Mouse (Mus musculus): ENCODE data around the gene Clasp1. TPM values are rescaled to one million over a fixed set of nuclear protein-coding genes. Genes with fewer than 3 reads are reported as not detected.
A peak's percentile ranks its signal among the peaks of the same experiment; 100 is the strongest.

The Clasp1 gene
- polyA plus RNA-seq, 1 experiment from 2014 or later = 40.3 TPM

- Histone ChIP-seq H3K4me2 (ENCODE audit: low read depth, low read length) (no peak overlapping the region), H3K36me3 (ENCODE audit: control insufficient read depth, insufficient read depth, low read length) (peaks cover 86% of the 10 kb centered on the region), H3K27me3 (replicated peaks; ENCODE audit: control insufficient read depth, insufficient read depth, low read length) (no peaks in the 10 kb centered on the region), H3K4me1 (ENCODE audit: control insufficient read depth, insufficient read depth, low read length) (no peaks in the 10 kb centered on the region), H3K9me3 (ENCODE audit: control insufficient read depth, low read length) (no peaks in the 10 kb centered on the region), H3K27ac (replicated peaks; ENCODE audit: low read depth, low read length) (no peak overlapping the region), H3K4me3 (ENCODE audit: low read depth, low read length) (no peak overlapping the region), H3K9ac (ENCODE audit: low read depth, low read length) (no peak overlapping the region)
- DNase-seq (ENCODE audit: low spot score) = no peak
- WGBS = over 99% methylated on average over 3 of the region's 3 CpGs
- ATAC-seq (ENCODE audit: low read depth) = no peak
Observed at GRCm38 (mm10) chr1:118567659-118568058, 178.8 kb downstream of the Clasp1 start.

- no peaks in the 10 kb centered on the region for H3K9me3 ChIP-seq (ENCODE audit: control insufficient read depth, low read length)
- no peaks in the 10 kb centered on the region for H3K4me1 ChIP-seq (ENCODE audit: control insufficient read depth, insufficient read depth, low read length)
- no peak overlapping the region for H3K27ac ChIP-seq (replicated peaks; ENCODE audit: low read depth, low read length)
- no peak overlapping the region for H3K4me2 ChIP-seq (ENCODE audit: low read depth, low read length)
- H3K36me3 ChIP-seq (ENCODE audit: control insufficient read depth, insufficient read depth, low read length) = peaks cover 49% of the 10 kb centered on the region
- ATAC-seq (ENCODE audit: low read depth) = no peak
- no peaks in the 10 kb centered on the region for H3K27me3 ChIP-seq (replicated peaks; ENCODE audit: control insufficient read depth, insufficient read depth, low read length)
- 93% methylated on average over 2 of the region's 2 CpGs for WGBS
- DNase-seq (ENCODE audit: low spot score) = no peak
- H3K9ac ChIP-seq (ENCODE audit: low read depth, low read length) = no peak overlapping the region
- H3K4me3 ChIP-seq (ENCODE audit: low read depth, low read length) = no peak overlapping the region
Observed at GRCm38 (mm10) chr1:118580174-118580702, 191.4 kb downstream of the Clasp1 start.

- Histone ChIP-seq H3K27ac (replicated peaks; ENCODE audit: low read depth, low read length) (no peak overlapping the region), H3K9ac (ENCODE audit: low read depth, low read length) (no peak overlapping the region), H3K27me3 (replicated peaks; ENCODE audit: control insufficient read depth, insufficient read depth, low read length) (no peaks in the 10 kb centered on the region), H3K4me1 (ENCODE audit: control insufficient read depth, insufficient read depth, low read length) (no peaks in the 10 kb centered on the region), H3K4me3 (ENCODE audit: low read depth, low read length) (no peak overlapping the region), H3K9me3 (ENCODE audit: control insufficient read depth, low read length) (no peaks in the 10 kb centered on the region), H3K4me2 (ENCODE audit: low read depth, low read length) (no peak overlapping the region), H3K36me3 (ENCODE audit: control insufficient read depth, insufficient read depth, low read length) (peaks cover 39% of the 10 kb centered on the region)
- ATAC-seq (ENCODE audit: low read depth) (no peak), DNase-seq (ENCODE audit: low spot score) (no peak)
- WGBS = 98% methylated on average over 8 of the region's 8 CpGs
Observed at GRCm38 (mm10) chr1:118581179-118581578, 192.3 kb downstream of the Clasp1 start.

- H3K27me3 ChIP-seq (replicated peaks; ENCODE audit: control insufficient read depth, insufficient read depth, low read length) = no peaks in the 10 kb centered on the region
- H3K9me3 ChIP-seq (ENCODE audit: control insufficient read depth, low read length) = no peaks in the 10 kb centered on the region
- H3K36me3 ChIP-seq (ENCODE audit: control insufficient read depth, insufficient read depth, low read length) = peaks cover 52% of the 10 kb centered on the region
- H3K4me2 ChIP-seq (ENCODE audit: low read depth, low read length) = no peak overlapping the region
- H3K4me1 ChIP-seq (ENCODE audit: control insufficient read depth, insufficient read depth, low read length) = no peaks in the 10 kb centered on the region
- H3K9ac ChIP-seq (ENCODE audit: low read depth, low read length) = no peak overlapping the region
- no peak overlapping the region for H3K4me3 ChIP-seq (ENCODE audit: low read depth, low read length)
- ATAC-seq (ENCODE audit: low read depth) (peak; percentile 70; the same call in 1 of the 2 replicates), DNase-seq (ENCODE audit: low spot score) (no peak)
- WGBS = 74% methylated on average over 5 of the region's 5 CpGs
- no peak overlapping the region for H3K27ac ChIP-seq (replicated peaks; ENCODE audit: low read depth, low read length)
Observed at GRCm38 (mm10) chr1:118589721-118590120, 200.9 kb downstream of the Clasp1 start.

- Histone ChIP-seq H3K4me1 (ENCODE audit: control insufficient read depth, insufficient read depth, low read length) (no peaks in the 10 kb centered on the region), H3K4me2 (ENCODE audit: low read depth, low read length) (no peak overlapping the region), H3K4me3 (ENCODE audit: low read depth, low read length) (no peak overlapping the region), H3K9me3 (ENCODE audit: control insufficient read depth, low read length) (no peaks in the 10 kb centered on the region), H3K9ac (ENCODE audit: low read depth, low read length) (no peak overlapping the region), H3K27ac (replicated peaks; ENCODE audit: low read depth, low read length) (no peak overlapping the region), H3K27me3 (replicated peaks; ENCODE audit: control insufficient read depth, insufficient read depth, low read length) (no peaks in the 10 kb centered on the region), H3K36me3 (ENCODE audit: control insufficient read depth, insufficient read depth, low read length) (peaks cover 79% of the 10 kb centered on the region)
- DNase-seq (ENCODE audit: low spot score) = no peak
- no peak for ATAC-seq (ENCODE audit: low read depth)
- 99% methylated on average over 4 of the region's 4 CpGs for WGBS
Observed at GRCm38 (mm10) chr1:118592933-118593332, 204.1 kb downstream of the Clasp1 start.

- no peaks in the 10 kb centered on the region for H3K27me3 ChIP-seq (replicated peaks; ENCODE audit: control insufficient read depth, insufficient read depth, low read length)
- no peak for ATAC-seq (ENCODE audit: low read depth)
- H3K4me1 ChIP-seq (ENCODE audit: control insufficient read depth, insufficient read depth, low read length) = no peaks in the 10 kb centered on the region
- H3K4me2 ChIP-seq (ENCODE audit: low read depth, low read length) = no peak overlapping the region
- DNase-seq (ENCODE audit: low spot score) = no peak
- no peaks in the 10 kb centered on the region for H3K9me3 ChIP-seq (ENCODE audit: control insufficient read depth, low read length)
- H3K4me3 ChIP-seq (ENCODE audit: low read depth, low read length) = no peak overlapping the region
- 83% methylated on average over 2 of the region's 2 CpGs for WGBS
- no peak overlapping the region for H3K9ac ChIP-seq (ENCODE audit: low read depth, low read length)
- H3K36me3 ChIP-seq (ENCODE audit: control insufficient read depth, insufficient read depth, low read length) = peaks cover 87% of the 10 kb centered on the region
- H3K27ac ChIP-seq (replicated peaks; ENCODE audit: low read depth, low read length) = no peak overlapping the region
Observed at GRCm38 (mm10) chr1:118595395-118595794, 206.5 kb downstream of the Clasp1 start.

- Histone ChIP-seq H3K4me1 (ENCODE audit: control insufficient read depth, insufficient read depth, low read length) (no peaks in the 10 kb centered on the region), H3K36me3 (ENCODE audit: control insufficient read depth, insufficient read depth, low read length) (peaks cover 90% of the 10 kb centered on the region), H3K27me3 (replicated peaks; ENCODE audit: control insufficient read depth, insufficient read depth, low read length) (no peaks in the 10 kb centered on the region), H3K9me3 (ENCODE audit: control insufficient read depth, low read length) (no peaks in the 10 kb centered on the region), H3K9ac (ENCODE audit: low read depth, low read length) (no peak overlapping the region), H3K27ac (replicated peaks; ENCODE audit: low read depth, low read length) (no peak overlapping the region; the same call in 1 of the 2 replicates), H3K4me3 (ENCODE audit: low read depth, low read length) (no peak overlapping the region), H3K4me2 (ENCODE audit: low read depth, low read length) (no peak overlapping the region)
- peak; percentile 14 for DNase-seq (ENCODE audit: low spot score)
- ATAC-seq (ENCODE audit: low read depth) = no peak
- WGBS = 68% methylated on average over 2 of the region's 2 CpGs
Observed at GRCm38 (mm10) chr1:118597475-118598213, 208.8 kb downstream of the Clasp1 start.

- H3K9ac ChIP-seq (ENCODE audit: low read depth, low read length) = no peak overlapping the region
- H3K4me2 ChIP-seq (ENCODE audit: low read depth, low read length) = no peak overlapping the region
- WGBS = 67% methylated on average over 3 of the region's 3 CpGs
- H3K4me3 ChIP-seq (ENCODE audit: low read depth, low read length) = no peak overlapping the region
- H3K36me3 ChIP-seq (ENCODE audit: control insufficient read depth, insufficient read depth, low read length) = peaks cover 92% of the 10 kb centered on the region
- ATAC-seq (ENCODE audit: low read depth) = 0 out of 2 replicates have a peak, but pooled peaks have one; percentile 12
- no peaks in the 10 kb centered on the region for H3K9me3 ChIP-seq (ENCODE audit: control insufficient read depth, low read length)
- H3K27ac ChIP-seq (replicated peaks; ENCODE audit: low read depth, low read length) = no peak overlapping the region
- peak; percentile 75 for DNase-seq (ENCODE audit: low spot score)
- H3K4me1 ChIP-seq (ENCODE audit: control insufficient read depth, insufficient read depth, low read length) = no peaks in the 10 kb centered on the region
- H3K27me3 ChIP-seq (replicated peaks; ENCODE audit: control insufficient read depth, insufficient read depth, low read length) = no peaks in the 10 kb centered on the region
Observed at GRCm38 (mm10) chr1:118598339-118598738, 209.5 kb downstream of the Clasp1 start.

Measured in embryonic facial prominence, embryonic 14.5 days (tissue).